Mouse (Mus musculus): ENCODE measurements around the gene Zc3h12d. TPM values are rescaled to one million over a fixed set of nuclear protein-coding genes. Genes with fewer than 3 reads are reported as not detected.
"Not testable (repeated sequence)": the region's sequence is repeated elsewhere in the genome, so short reads cannot be mapped to it uniquely, and the experiment has no call there.

Gene Zc3h12d
- polyA plus RNA-seq, 1 experiment: 2.3 TPM

DNA sequence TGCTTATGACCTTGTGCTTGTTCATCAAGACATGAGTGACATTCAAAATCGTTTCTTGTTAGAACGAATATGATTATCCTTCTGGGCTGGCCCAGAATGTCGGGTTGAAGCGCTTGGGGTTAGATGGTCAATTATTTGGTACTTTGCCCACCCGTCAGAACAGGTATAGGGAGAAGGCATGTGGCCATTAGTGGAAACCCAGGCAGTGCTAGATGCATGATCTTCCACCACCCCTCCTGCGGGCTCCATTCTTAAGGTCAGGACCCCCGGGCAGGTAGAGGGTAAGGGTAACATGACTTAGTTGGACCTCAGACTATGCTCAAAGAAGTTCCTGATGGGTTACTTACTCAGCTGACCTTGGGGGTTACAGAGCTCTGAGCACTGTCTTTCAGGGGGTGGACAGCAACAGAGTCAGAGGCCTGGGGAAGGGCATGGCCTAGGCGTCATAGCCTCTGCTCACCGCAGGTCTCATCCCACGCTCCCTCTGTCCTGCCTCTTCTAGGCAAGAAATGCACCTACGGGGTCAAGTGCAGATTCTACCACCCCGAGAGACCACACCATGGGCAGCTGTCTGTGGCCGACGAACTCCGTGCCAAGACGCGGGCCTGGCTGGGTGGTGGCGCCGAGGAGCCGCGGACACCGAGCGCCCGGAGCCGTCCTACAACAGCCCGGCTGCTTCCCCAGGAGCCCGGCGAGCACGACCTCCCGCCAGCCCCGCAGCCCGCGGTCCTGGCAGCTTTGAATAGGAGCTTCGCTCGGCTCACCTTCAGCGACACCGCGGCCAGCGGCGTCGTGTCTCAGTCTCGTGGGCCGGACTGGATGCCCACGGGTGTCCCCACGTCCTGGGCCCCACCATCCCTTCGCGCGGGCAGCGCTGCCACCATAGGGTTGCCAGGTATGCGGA lies 34.7 kb downstream of the Zc3h12d start:
- H3K4me1 ChIP-seq (ENCODE audit: control insufficient read depth, insufficient read depth, low read length): no peaks in the 10 kb centered on the region
- no peak for TF ChIP-seq POLR2A (IDR thresholded peaks at IDR 0.05; ENCODE audit: borderline replicate concordance, extremely low read depth, low read depth, low read length)
- TF ChIP-seq CTCF (IDR thresholded peaks at IDR 0.05; ENCODE audit: insufficient read depth, low read length): no peak
- H3K4me3 ChIP-seq (replicated peaks; ENCODE audit: extremely low read depth, low read depth, low read length): no peak overlapping the region
- WGBS: 29% methylated on average over 50 of the region's 50 CpGs
- no peak for DNase-seq

DNA sequence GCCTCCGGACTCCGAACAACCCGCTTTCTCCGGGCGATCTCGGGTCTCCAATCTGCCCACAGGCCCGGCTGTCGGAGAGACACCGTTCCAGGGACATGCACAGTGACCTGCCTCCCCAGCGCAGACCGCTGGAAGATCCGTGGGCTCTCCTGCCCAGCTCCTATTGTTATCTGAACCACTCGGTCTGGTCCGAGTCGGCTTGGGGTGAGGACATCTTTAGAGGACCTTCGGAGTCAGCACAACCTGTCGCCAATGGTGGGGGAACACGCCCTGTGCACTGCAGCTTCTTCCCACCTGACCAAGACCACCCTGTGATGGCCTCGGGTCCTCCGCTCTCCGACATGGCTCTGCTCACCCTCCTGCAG lies 35.4 kb downstream of the Zc3h12d start:
- no peak for TF ChIP-seq POLR2A (IDR thresholded peaks at IDR 0.05; ENCODE audit: borderline replicate concordance, extremely low read depth, low read depth, low read length)
- no peak for TF ChIP-seq CTCF (IDR thresholded peaks at IDR 0.05; ENCODE audit: insufficient read depth, low read length)
- Histone ChIP-seq H3K4me1 (ENCODE audit: control insufficient read depth, insufficient read depth, low read length) (no peaks in the 10 kb centered on the region), H3K4me3 (replicated peaks; ENCODE audit: extremely low read depth, low read depth, low read length) (no peak overlapping the region)
- DNase-seq: no peak
- WGBS: 34% methylated on average over 21 of the region's 21 CpGs

- DNase-seq: no peak
- WGBS: 80% methylated on average over 8 of the region's 8 CpGs
- Histone ChIP-seq H3K4me3 (replicated peaks; ENCODE audit: extremely low read depth, low read depth, low read length) (no peak overlapping the region), H3K4me1 (ENCODE audit: control insufficient read depth, insufficient read depth, low read length) (no peaks in the 10 kb centered on the region)
- TF ChIP-seq POLR2A (IDR thresholded peaks at IDR 0.05; ENCODE audit: borderline replicate concordance, extremely low read depth, low read depth, low read length) (no peak), CTCF (IDR thresholded peaks at IDR 0.05; ENCODE audit: insufficient read depth, low read length) (no peak)
These were observed 37.5 kb downstream of the Zc3h12d start for GRCm38 (mm10) chr10:7869746-7870145.

DNA sequence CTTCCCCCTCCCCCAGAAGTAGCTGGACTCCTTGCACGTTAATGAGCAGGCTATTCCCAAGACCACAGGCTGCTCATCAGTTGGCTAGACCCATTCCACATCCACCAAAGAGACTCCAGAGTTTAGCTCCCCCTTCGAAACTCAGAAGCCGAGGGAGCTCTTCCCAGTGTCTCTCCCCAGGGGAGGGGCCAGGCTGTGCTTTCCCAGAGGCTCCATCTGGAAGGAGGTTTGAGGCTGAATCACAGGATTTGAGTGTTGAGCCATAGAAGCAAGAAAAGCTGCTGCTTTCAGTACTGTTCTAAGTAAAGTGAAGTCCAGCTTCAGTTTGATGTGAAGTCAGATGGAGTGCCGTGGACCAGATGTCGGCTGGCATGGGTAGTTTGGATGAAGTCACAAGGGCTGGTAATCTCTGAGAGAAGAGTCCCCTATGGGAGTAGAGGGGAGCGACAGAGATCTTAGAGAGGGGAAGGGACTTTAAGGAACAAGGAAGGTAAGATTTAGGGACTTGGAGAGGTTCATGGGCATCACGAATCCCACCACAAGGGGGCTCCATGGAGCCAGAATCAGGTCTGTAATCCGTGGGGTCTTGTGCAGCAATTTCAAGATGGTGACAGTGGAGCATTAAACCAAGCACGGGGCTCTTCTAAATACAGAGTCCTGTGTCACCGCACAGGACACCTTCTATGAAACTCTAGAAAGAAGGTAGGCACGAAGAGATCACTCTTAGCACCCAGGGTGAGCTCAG lies 38.5 kb downstream of the Zc3h12d start:
- 61% methylated on average over 11 of the region's 11 CpGs for WGBS
- DNase-seq: no peak
- no peak overlapping the region for H3K4me3 ChIP-seq (replicated peaks; ENCODE audit: extremely low read depth, low read depth, low read length)
- TF ChIP-seq POLR2A (IDR thresholded peaks at IDR 0.05; ENCODE audit: borderline replicate concordance, extremely low read depth, low read depth, low read length) (no peak), CTCF (IDR thresholded peaks at IDR 0.05; ENCODE audit: insufficient read depth, low read length) (peak; percentile 65)
- H3K4me1 ChIP-seq (ENCODE audit: control insufficient read depth, insufficient read depth, low read length): no peaks in the 10 kb centered on the region

DNA sequence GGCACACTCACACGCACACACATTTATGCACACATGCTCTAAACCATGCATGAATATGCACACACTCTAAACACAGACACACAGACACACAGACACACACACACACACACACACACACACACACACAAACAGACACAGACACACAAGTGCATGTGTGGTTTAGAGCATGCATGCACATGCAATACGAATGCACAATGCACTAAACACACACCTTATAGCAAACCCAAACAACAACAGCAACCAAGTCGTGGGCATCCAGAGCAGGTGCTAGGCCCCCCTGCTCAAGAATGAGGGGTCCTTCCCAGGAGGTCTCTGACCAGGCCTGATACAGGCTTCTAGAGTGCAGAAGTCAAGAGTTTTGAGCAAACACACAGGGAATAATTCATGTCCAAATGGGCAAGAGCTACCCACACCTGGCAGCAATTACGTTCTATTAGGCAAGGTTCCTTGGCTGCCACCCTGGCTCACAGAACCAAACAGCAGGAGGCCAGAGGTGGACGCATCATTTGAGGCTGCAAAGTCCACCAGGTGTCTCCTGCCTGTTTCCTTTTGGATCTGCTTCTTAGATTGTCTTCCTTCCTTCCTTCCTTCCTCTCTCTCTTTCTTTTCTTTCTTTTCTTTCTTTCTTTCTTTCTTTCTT lies 39.2 kb downstream of the Zc3h12d start:
- no peak for TF ChIP-seq CTCF (IDR thresholded peaks at IDR 0.05; ENCODE audit: insufficient read depth, low read length)
- Histone ChIP-seq H3K4me3 (replicated peaks; ENCODE audit: extremely low read depth, low read depth, low read length) (no peak overlapping the region), H3K4me1 (ENCODE audit: control insufficient read depth, insufficient read depth, low read length) (no peaks in the 10 kb centered on the region)
- DNase-seq: no peak
- WGBS: 83% methylated on average over 5 of the region's 5 CpGs

DNA sequence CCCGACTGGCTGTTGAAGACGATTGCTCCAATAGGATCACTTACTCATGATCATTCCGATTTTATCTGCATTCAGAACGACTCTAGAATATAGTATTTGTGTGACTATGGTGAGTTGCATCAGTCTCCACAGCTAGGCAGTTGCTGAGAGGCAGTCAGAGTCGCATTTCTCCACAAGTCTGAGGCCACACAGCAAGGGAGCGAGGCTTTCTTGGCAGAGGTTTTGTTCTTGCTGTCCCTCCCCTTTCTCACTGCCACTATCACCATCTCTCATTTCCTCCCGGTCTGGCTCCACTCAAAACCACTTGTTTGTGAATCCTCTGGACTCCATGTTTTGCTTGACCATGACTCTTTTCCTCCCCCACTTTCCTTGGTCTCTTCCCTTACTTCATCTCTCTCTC lies 41.9 kb downstream of the Zc3h12d start:
- no peaks in the 10 kb centered on the region for H3K4me1 ChIP-seq (ENCODE audit: control insufficient read depth, insufficient read depth, low read length)
- no peak for TF ChIP-seq CTCF (IDR thresholded peaks at IDR 0.05; ENCODE audit: insufficient read depth, low read length)
- no peak for TF ChIP-seq POLR2A (IDR thresholded peaks at IDR 0.05; ENCODE audit: borderline replicate concordance, extremely low read depth, low read depth, low read length)
- WGBS: 67% methylated on average over 7 of the region's 7 CpGs
- H3K4me3 ChIP-seq (replicated peaks; ENCODE audit: extremely low read depth, low read depth, low read length): no peak overlapping the region
- DNase-seq: no peak

DNA sequence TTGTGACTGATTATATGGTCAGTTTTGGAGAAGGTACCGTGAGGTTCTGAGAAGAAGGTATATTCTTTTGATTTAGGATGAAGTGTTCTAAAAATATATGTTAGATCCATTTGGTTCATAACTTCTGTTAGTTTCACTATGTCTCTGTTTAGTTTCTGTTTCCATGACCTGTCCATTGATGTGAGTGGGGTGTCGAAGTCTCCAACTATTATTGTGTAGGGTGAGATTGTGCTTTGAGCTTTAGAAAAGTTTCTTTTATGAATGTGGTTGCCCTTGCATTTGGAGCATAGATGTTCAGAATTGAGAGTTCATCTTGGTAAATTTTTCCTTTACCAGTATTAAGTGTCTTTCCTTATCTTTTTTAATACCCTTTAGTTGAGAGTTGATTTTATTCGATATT lies 48.0 kb downstream of the Zc3h12d start:
- H3K4me1 ChIP-seq (ENCODE audit: control insufficient read depth, insufficient read depth, low read length); DNase-seq; H3K4me3 ChIP-seq (replicated peaks; ENCODE audit: extremely low read depth, low read depth, low read length): not testable (repeated sequence)
- WGBS: 88% methylated on average over 3 of the region's 3 CpGs

DNA sequence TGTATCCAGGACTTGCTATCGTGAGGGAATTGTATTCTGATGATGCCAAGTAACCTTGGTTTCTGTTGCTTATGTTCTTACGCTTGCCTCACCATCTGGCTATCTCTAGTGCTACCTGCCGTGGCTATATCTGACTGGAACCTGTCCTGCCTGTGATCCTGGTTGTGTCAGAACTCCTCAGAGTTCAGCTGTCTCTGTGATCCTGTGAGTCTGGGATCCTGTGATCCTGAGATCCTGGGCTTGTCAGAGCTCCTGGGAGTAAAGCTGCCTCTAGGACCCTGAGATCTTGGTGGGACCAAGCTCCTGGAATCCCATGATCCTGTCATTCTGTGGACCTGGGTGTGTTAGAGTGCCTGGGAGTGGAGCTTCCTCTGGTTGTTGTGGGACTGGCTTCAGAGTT lies 49.7 kb downstream of the Zc3h12d start:
- Histone ChIP-seq H3K4me1 (ENCODE audit: control insufficient read depth, insufficient read depth, low read length) (no peaks in the 10 kb centered on the region), H3K4me3 (replicated peaks; ENCODE audit: extremely low read depth, low read depth, low read length) (no peak overlapping the region)
- no peak for DNase-seq
- 85% methylated on average over 3 of the region's 3 CpGs for WGBS
- TF ChIP-seq CTCF (IDR thresholded peaks at IDR 0.05; ENCODE audit: insufficient read depth, low read length) (no peak), POLR2A (IDR thresholded peaks at IDR 0.05; ENCODE audit: borderline replicate concordance, extremely low read depth, low read depth, low read length) (no peak)

GRCm38 (mm10) chr10:7883524-7883923 lies 51.3 kb downstream of the Zc3h12d start:
- peak; percentile 63 for DNase-seq
- H3K4me1 ChIP-seq (ENCODE audit: control insufficient read depth, insufficient read depth, low read length): no peaks in the 10 kb centered on the region
- no peak for TF ChIP-seq POLR2A (IDR thresholded peaks at IDR 0.05; ENCODE audit: borderline replicate concordance, extremely low read depth, low read depth, low read length)
- TF ChIP-seq CTCF (IDR thresholded peaks at IDR 0.05; ENCODE audit: insufficient read depth, low read length): peak; percentile 99
- 5% methylated on average over 5 of the region's 5 CpGs for WGBS
- no peak overlapping the region for H3K4me3 ChIP-seq (replicated peaks; ENCODE audit: extremely low read depth, low read depth, low read length)
